Mouse (Mus musculus): ENCODE measurements around the gene Gm20388. TPM values are rescaled to one million over a fixed set of nuclear protein-coding genes. Genes with fewer than 3 reads are reported as not detected.

Gm20388 gene
- polyA plus RNA-seq, 2 experiments, result 8.5 TPM; not detected in 1

GRCm38 (mm10) chr8:122144729-122145311 is 2234.2 kb downstream of the Gm20388 start:
- WGBS (ENCODE audit: insufficient replicate concordance), result 29% methylated on average over 11 of the region's 11 CpGs
- no peaks in the 10 kb centered on the region for H3K4me1 ChIP-seq (replicated peaks; ENCODE audit: control insufficient read depth in 2 of 2, insufficient read depth in 2 of 2, low read length in 1 of 2)
- H3K27me3 ChIP-seq (ENCODE audit: control insufficient read depth, insufficient read depth, low read length), result no peaks in the 10 kb centered on the region
- ATAC-seq (ENCODE audit: insufficient read depth) (no peak), DNase-seq (ENCODE audit: low read depth in 3 of 3, low spot score in 3 of 3) (no peak)
- H3K27ac ChIP-seq, result no peak overlapping the region
- no peak overlapping the region for H3K4me2 ChIP-seq (ENCODE audit: low read depth)
- TF ChIP-seq EP300 (IDR thresholded peaks at IDR 0.05; ENCODE audit: low read depth) (no peak), CTCF (IDR thresholded peaks at IDR 0.05; ENCODE audit: low read depth) (no peak)
- no peak overlapping the region for H3K4me3 ChIP-seq (ENCODE audit: insufficient read depth in 1 of 2, low read depth in 2 of 2, low read length in 2 of 2)
- no peak overlapping the region for H3K9ac ChIP-seq (replicated peaks)
- H3K36me3 ChIP-seq (replicated peaks; ENCODE audit: control insufficient read depth, insufficient read depth, low read depth), result no peaks in the 10 kb centered on the region
- H3K9me3 ChIP-seq (ENCODE audit: control insufficient read depth, low read length), result no peaks in the 10 kb centered on the region

- no peak for ATAC-seq (ENCODE audit: insufficient read depth)
- Histone ChIP-seq H3K27me3 (ENCODE audit: control insufficient read depth, insufficient read depth, low read length) (no peaks in the 10 kb centered on the region), H3K4me3 (ENCODE audit: insufficient read depth in 1 of 2, low read depth in 2 of 2, low read length in 2 of 2) (no peak overlapping the region), H3K36me3 (replicated peaks; ENCODE audit: control insufficient read depth, insufficient read depth, low read depth) (no peaks in the 10 kb centered on the region), H3K27ac (no peak overlapping the region), H3K4me2 (ENCODE audit: low read depth) (no peak overlapping the region), H3K4me1 (replicated peaks; ENCODE audit: control insufficient read depth in 2 of 2, insufficient read depth in 2 of 2, low read length in 1 of 2) (no peaks in the 10 kb centered on the region), H3K9me3 (ENCODE audit: control insufficient read depth, low read length) (no peaks in the 10 kb centered on the region), H3K9ac (replicated peaks) (no peak overlapping the region)
- TF ChIP-seq EP300 (IDR thresholded peaks at IDR 0.05; ENCODE audit: low read depth), result no peak
- WGBS (ENCODE audit: insufficient replicate concordance), result 50% methylated on average over 4 of the region's 4 CpGs
- DNase-seq (ENCODE audit: low read depth in 3 of 3, low spot score in 3 of 3), result no peak
These were observed 2238.4 kb downstream of the Gm20388 start for GRCm38 (mm10) chr8:122149045-122149444.

- no peak overlapping the region for H3K9ac ChIP-seq (replicated peaks)
- no peaks in the 10 kb centered on the region for H3K9me3 ChIP-seq (ENCODE audit: control insufficient read depth, low read length)
- no peak for TF ChIP-seq EP300 (IDR thresholded peaks at IDR 0.05; ENCODE audit: low read depth)
- no peaks in the 10 kb centered on the region for H3K36me3 ChIP-seq (replicated peaks; ENCODE audit: control insufficient read depth, insufficient read depth, low read depth)
- ATAC-seq (ENCODE audit: insufficient read depth) (no peak), DNase-seq (ENCODE audit: low read depth in 3 of 3, low spot score in 3 of 3) (no peak)
- H3K4me2 ChIP-seq (ENCODE audit: low read depth), result no peak overlapping the region
- no peak overlapping the region for H3K27ac ChIP-seq
- H3K4me3 ChIP-seq (ENCODE audit: insufficient read depth in 1 of 2, low read depth in 2 of 2, low read length in 2 of 2), result no peak overlapping the region
- H3K27me3 ChIP-seq (ENCODE audit: control insufficient read depth, insufficient read depth, low read length), result no peaks in the 10 kb centered on the region
- H3K4me1 ChIP-seq (replicated peaks; ENCODE audit: control insufficient read depth in 2 of 2, insufficient read depth in 2 of 2, low read length in 1 of 2), result no peaks in the 10 kb centered on the region
- 62% methylated on average over 8 of the region's 8 CpGs for WGBS (ENCODE audit: insufficient replicate concordance)
These were observed 2239.0 kb downstream of the Gm20388 start for GRCm38 (mm10) chr8:122149606-122150005.

- ATAC-seq (ENCODE audit: insufficient read depth) (no peak), DNase-seq (ENCODE audit: low read depth in 3 of 3, low spot score in 3 of 3) (no peak)
- Histone ChIP-seq H3K4me2 (ENCODE audit: low read depth) (no peak overlapping the region), H3K9ac (replicated peaks) (no peak overlapping the region), H3K27ac (no peak overlapping the region), H3K9me3 (ENCODE audit: control insufficient read depth, low read length) (no peaks in the 10 kb centered on the region), H3K4me1 (replicated peaks; ENCODE audit: control insufficient read depth in 2 of 2, insufficient read depth in 2 of 2, low read length in 1 of 2) (no peaks in the 10 kb centered on the region), H3K27me3 (ENCODE audit: control insufficient read depth, insufficient read depth, low read length) (no peaks in the 10 kb centered on the region), H3K36me3 (replicated peaks; ENCODE audit: control insufficient read depth, insufficient read depth, low read depth) (no peaks in the 10 kb centered on the region), H3K4me3 (ENCODE audit: insufficient read depth in 1 of 2, low read depth in 2 of 2, low read length in 2 of 2) (no peak overlapping the region)
- WGBS (ENCODE audit: insufficient replicate concordance), result 51% methylated on average over 3 of the region's 3 CpGs
- TF ChIP-seq CTCF (IDR thresholded peaks at IDR 0.05; ENCODE audit: low read depth), result no peak
- no peak for TF ChIP-seq EP300 (IDR thresholded peaks at IDR 0.05; ENCODE audit: low read depth)
These were observed 2240.9 kb downstream of the Gm20388 start for GRCm38 (mm10) chr8:122151541-122151940.

GRCm38 (mm10) chr8:122155082-122155643 is 2244.5 kb downstream of the Gm20388 start:
- no peak overlapping the region for H3K27ac ChIP-seq
- no peaks in the 10 kb centered on the region for H3K4me1 ChIP-seq (replicated peaks; ENCODE audit: control insufficient read depth in 2 of 2, insufficient read depth in 2 of 2, low read length in 1 of 2)
- ATAC-seq (ENCODE audit: insufficient read depth), result no peak
- H3K4me3 ChIP-seq (ENCODE audit: insufficient read depth in 1 of 2, low read depth in 2 of 2, low read length in 2 of 2), result no peak overlapping the region
- no peaks in the 10 kb centered on the region for H3K36me3 ChIP-seq (replicated peaks; ENCODE audit: control insufficient read depth, insufficient read depth, low read depth)
- no peak overlapping the region for H3K4me2 ChIP-seq (ENCODE audit: low read depth)
- no peak for DNase-seq (ENCODE audit: low read depth in 3 of 3, low spot score in 3 of 3)
- WGBS (ENCODE audit: insufficient replicate concordance), result 50% methylated on average over 10 of the region's 10 CpGs
- H3K27me3 ChIP-seq (ENCODE audit: control insufficient read depth, insufficient read depth, low read length), result no peaks in the 10 kb centered on the region
- no peak overlapping the region for H3K9ac ChIP-seq (replicated peaks)
- H3K9me3 ChIP-seq (ENCODE audit: control insufficient read depth, low read length), result no peaks in the 10 kb centered on the region
- TF ChIP-seq CTCF (IDR thresholded peaks at IDR 0.05; ENCODE audit: low read depth), result no peak
- no peak for TF ChIP-seq EP300 (IDR thresholded peaks at IDR 0.05; ENCODE audit: low read depth)

Measured in liver, embryonic 14.5 days (tissue).